Mouse (Mus musculus) adrenal gland, postnatal 10 days (tissue): ENCODE results near the gene Btbd3. TPM values are rescaled to one million over a fixed set of nuclear protein-coding genes. Genes with fewer than 3 reads are reported as not detected.

Experiments
- DNase-seq: peaks from one replicate; pipeline ENCODE4 v3.0.0; 2021; ENCODE audit warnings: mixed read lengths
- total RNA-seq, 2 experiments: library from RNA; stranded (reverse); gene quantifications; 2 replicates each; pipeline ENCODE4 v1.2.3; 2021

Btbd3 gene
- total RNA-seq, 2 experiments from 2014 or later = 24.6 to 28.2 TPM

DNA sequence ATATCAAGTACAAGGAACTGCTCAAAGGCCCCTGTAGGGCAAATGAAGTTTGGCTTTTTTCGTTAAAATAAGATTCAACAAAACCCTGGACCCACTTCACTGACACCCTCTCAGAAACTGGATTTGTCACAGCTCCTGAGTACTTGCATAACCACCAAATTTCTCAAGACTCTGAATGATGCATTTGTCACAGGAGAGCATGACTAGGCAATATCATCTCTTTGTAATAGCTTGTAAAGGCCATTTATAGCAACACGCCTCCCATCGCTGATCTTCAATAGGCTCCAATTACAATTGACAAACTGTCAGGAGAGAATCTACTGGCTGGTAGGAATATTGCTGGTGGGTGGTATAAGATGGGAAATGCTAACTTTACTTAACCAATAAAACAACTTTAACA, 283.3 kb downstream of the Btbd3 start:
- DNase-seq = no peak

DNA sequence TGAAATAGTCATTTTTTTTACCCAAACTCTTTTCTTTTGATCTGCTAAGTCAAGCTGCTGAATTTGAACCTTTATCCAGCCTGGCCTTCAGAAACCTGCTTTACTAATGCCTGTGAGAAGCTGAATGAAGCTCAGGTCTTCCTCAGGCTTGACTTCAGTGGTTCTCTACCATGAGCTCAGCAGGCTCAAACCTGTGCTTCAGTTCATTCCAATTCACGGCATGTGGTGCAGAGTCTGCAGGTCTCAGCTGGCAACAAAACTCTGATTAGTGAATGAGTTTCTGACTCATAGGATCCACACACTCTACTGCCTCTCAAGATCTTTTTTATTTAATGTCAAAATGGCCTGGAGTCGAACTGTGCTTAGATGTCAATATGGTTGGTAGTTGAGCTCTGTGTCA, 292.6 kb downstream of the Btbd3 start:
- DNase-seq = no peak

DNA sequence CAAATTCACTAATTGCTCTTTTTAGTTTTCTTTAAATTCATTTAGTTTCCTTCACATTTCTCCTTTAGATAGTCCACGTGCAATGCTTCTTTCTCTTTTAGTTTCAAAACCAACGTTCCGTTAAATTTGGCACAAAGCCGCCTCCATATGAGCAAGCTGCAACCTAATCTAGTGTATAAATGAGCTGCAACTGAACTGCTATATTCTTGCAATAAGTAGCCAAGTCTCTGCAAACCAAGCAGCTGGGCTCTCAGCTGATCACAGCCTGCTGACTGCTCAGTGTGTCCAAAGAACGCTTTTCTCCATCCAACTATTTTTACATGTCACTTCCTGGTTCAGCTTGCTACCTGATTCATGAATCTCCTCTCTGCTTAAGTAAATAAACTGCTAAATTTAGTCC, 295.2 kb downstream of the Btbd3 start:
- DNase-seq = no peak

DNA sequence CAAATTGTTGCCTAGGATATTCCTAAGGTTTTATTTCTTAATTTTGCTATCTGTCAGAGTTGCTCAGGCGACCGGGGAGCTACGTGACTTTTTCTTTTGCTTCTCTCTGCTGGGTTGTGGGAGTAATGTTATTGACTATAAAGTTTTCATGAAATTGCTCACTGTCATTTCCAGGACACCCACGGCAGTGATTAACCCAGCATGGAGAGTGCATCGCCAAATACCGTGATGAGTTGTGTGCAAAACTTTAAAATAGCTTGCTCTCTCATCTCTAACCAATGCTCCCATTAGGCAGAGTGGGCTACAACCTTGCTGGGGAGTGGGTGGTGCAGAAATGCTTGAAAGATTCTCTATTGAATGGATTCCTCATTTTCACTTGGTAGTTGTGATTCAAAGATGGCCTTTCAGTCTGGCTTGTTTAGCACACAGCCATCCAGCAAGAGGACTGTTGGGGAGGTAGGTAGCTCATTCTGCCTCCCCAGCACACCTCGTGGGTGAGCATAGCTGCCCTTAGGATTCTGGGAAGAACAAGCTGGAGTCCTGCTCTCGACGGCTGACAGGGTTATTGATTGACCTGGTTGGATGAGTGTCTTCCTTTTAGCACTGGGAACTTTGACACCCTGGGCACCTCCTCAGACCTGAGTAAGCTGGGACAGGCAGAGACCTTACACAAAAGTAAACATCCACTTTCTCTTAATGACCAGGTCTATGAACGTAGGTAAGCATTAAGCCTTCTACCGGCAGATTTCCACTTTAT, 298.9 kb downstream of the Btbd3 start:
- no peak for DNase-seq

DNA sequence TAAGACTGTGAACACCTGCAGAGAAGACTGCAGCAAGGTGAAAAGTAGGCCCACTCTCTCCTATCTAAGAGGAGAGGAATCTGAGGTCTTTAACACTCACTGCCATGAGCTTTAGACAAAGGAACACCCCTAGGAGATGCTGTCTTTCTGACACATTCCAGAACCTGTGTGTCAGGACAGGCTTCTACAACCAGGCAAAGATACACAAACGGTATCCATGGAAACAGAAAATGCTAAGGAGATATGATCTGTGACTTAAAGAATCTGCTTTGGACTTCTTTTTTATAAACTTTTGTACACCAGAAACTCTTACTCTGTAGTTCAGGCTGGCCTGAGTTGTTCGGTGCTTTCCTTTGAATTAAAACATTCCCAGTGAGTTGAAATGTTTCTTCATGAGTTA, 329.6 kb downstream of the Btbd3 start:
- no peak for DNase-seq

DNA sequence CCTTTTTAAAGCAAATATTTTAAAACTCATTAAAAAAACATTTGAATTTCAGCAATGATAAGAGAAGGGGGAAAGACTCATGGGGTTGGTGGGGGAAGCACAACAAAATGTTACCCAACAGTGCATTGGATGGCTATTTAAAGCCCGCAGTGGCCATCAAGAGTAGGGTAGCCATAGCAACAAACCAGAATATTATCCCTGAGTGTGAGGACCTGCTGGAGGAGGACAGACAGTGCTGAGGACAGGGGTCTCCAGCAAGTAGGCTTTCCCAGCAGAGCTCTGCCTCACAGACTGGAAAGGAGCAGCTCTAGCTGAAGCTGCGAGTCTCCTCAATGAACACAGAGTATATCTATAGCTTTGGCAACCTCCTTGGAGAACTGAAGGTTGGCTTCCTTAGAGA, 331.0 kb downstream of the Btbd3 start:
- no peak for DNase-seq

DNA sequence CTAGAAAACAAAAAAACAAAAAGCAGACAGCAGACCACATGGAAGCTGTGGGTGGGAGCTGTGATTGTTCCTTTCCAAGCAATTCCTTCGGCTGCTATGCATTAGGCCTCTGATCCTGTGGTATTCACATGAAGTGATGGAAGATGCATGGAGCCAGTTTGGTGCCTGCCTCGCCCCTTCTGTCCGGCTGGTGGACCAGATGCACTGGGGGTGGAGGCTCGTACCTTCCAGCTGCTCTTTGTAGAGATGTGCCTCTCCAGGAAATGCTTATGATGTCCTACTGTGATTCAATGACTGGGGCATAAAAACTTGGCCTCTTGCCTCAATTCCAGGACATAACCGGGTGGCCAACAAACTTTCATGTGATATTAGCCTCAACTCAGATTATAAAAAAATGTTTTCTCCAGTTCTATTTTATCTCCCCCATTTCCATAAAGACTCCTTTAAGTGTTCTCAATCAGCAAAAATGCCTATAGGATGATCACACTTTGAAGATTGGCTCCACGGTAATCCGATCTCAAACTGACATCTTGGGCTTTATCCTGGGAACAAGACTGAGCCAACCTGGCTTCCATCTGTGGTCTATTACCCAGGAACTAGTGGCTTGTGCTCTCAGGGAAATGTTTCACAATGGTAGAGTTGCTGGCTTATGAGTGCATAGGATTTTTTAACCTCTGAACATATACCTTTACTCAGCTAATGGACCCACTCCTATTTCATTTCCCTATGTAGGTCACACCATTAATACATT, 331.6 kb downstream of the Btbd3 start:
- DNase-seq = no peak

DNA sequence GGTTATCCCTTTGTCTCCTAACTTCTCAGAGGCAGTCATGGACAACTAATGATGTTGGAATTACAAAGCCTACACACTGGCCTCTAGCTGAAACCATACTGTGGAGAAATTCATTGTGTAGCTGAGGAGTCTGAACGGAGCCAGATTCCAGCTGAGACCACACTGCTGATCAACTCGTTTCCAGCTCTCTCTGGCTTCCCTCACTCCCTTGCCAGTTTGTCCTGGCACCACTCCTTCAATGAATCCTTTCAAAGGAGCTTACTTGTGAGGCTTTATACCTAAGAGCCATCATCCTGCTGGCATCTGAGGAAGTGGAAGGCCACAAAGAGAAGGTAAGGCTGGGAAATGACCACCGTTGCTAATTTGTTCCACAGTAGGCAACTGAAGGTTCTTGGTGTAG, 332.7 kb downstream of the Btbd3 start:
- no peak for DNase-seq

DNA sequence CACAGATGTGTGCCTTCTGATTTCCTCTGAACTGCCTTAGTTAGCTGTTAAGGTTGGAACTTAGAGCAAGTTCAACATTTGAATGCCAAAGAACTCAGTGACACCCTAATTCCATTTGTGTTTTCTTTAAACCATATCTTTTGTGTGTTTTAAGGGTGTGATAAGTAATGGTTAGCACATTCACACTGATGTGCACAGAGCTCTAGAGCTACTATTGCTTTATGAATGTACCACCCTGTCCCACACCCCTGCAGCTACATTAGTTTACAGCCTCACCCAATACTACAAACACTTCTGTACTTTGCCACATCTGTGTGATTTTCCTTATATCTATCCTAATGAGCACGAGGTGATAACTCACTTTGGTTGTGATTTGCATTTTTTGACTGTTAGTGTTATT, 333.9 kb downstream of the Btbd3 start:
- DNase-seq = no peak

DNA sequence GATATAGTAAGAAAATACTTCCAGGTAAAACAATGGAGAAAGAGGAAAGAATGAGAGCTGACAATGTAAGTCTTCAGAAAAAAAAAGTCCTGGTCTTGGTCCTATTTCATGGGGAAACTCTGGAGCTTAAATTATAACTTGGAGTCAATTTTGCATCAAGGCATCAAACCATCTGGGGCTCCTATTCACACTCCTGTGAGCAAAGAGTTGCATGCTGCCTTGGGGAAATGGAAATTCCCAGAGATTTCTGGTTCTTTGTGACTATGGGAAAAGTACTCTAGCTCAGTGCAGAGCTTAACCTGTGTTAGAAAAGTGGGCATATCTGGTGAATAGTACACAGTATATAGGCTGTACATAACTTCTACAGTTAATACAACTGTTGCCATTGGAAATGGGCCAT, 356.0 kb downstream of the Btbd3 start:
- DNase-seq = no peak

DNA sequence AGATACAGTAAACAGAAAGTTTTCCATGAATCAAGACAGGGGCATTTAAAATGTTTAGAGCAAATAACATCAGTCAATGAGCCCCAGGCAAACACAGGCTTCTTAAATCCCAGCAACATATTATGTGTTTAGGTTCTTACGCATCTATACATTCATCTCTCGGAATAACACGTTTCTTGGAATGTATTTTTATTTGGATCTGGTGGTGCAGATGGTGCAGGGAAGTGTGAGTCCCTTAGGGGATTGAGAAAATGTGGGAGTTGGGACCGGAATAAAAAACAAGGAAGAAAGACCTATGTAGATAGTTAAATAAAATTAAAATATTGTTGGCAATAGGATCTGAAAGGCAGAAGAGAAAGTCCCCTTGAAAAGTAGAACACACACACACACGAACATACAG, 361.1 kb downstream of the Btbd3 start:
- DNase-seq = no peak
